Mouse (Mus musculus) brain, adult 2 months (tissue): ENCODE data around the gene Igfbp7.

Experiments used
- DNase-seq: peaks from one replicate; pipeline ENCODE4 v3.0.0; 2011; ENCODE audit warnings: low read depth, low spot score

Igfbp7 gene

GRCm38 (mm10) chr5:77405455-77406057 is 2.3 kb downstream of the Igfbp7 start:
- DNase-seq = no peak

GRCm38 (mm10) chr5:77404941-77405340 is 2.9 kb downstream of the Igfbp7 start:
- no peak for DNase-seq

- no peak for DNase-seq
These were observed 4.9 kb downstream of the Igfbp7 start for GRCm38 (mm10) chr5:77402901-77403300.

GRCm38 (mm10) chr5:77402137-77402536 is 5.7 kb downstream of the Igfbp7 start:
- DNase-seq = no peak

- DNase-seq = no peak
These were observed 7.0 kb downstream of the Igfbp7 start for GRCm38 (mm10) chr5:77400823-77401222.

- no peak for DNase-seq
These were observed 7.7 kb downstream of the Igfbp7 start for GRCm38 (mm10) chr5:77400151-77400550.

GRCm38 (mm10) chr5:77399076-77399475 is 8.8 kb downstream of the Igfbp7 start:
- DNase-seq = no peak

- DNase-seq = no peak
These were observed 9.4 kb downstream of the Igfbp7 start for GRCm38 (mm10) chr5:77398285-77399057.

- DNase-seq = peak; percentile 37
These were observed 13.7 kb downstream of the Igfbp7 start for GRCm38 (mm10) chr5:77393990-77394618.

- DNase-seq = no peak
These were observed 14.7 kb downstream of the Igfbp7 start for GRCm38 (mm10) chr5:77393094-77393619.

GRCm38 (mm10) chr5:77390272-77390671 is 17.6 kb downstream of the Igfbp7 start:
- DNase-seq = no peak

GRCm38 (mm10) chr5:77388359-77388758 is 19.5 kb downstream of the Igfbp7 start:
- DNase-seq = no peak

GRCm38 (mm10) chr5:77387414-77387704 is 20.5 kb downstream of the Igfbp7 start:
- DNase-seq = no peak

- DNase-seq = no peak
These were observed 21.0 kb downstream of the Igfbp7 start for GRCm38 (mm10) chr5:77386596-77387413.

GRCm38 (mm10) chr5:77385900-77386595 is 21.8 kb downstream of the Igfbp7 start:
- DNase-seq = no peak

- no peak for DNase-seq
These were observed 22.6 kb downstream of the Igfbp7 start for GRCm38 (mm10) chr5:77385221-77385620.

GRCm38 (mm10) chr5:77384724-77385123 is 23.1 kb downstream of the Igfbp7 start:
- no peak for DNase-seq

GRCm38 (mm10) chr5:77383799-77384554 is 23.9 kb downstream of the Igfbp7 start:
- DNase-seq = no peak

GRCm38 (mm10) chr5:77381686-77382085 is 26.2 kb downstream of the Igfbp7 start:
- DNase-seq = no peak

- DNase-seq = no peak
These were observed 26.6 kb downstream of the Igfbp7 start for GRCm38 (mm10) chr5:77381283-77381682.
